Comparison of ENCODE assay signal across 28 mouse cellular contexts in genomic region chr13:28687838-28688237, GRCm38 (mm10).
DNase-seq lines count a peak whose midpoint lies in the region; ATAC-seq and TF ChIP-seq lines count a peak whose summit lies in the region.
"Had no signal": no experiment of that assay in that cellular context is flagged by ENCODE, and none has a peak within 500 bp of the region (broad histone marks: within the 10 kb centered on the region; RNA-seq: fewer than 3 reads in every experiment).

No protein-coding gene starts in this region.

- no peaks in the 10 kb centered on the region for H3K27me3 ChIP-seq in heart, embryonic 13.5 days (replicated peaks)
- H3K27me3 ChIP-seq in limb, embryonic 10.5 days (ENCODE audit: low read depth, poor library complexity, severe bottlenecking): no peaks in the 10 kb centered on the region
- H3K27me3 ChIP-seq in kidney, adult 2 months (replicated peaks; ENCODE audit: control insufficient read depth, insufficient read depth, low read length): no peaks in the 10 kb centered on the region
- H3K27me3 ChIP-seq: CH12.LX; forebrain, embryonic 13.5 days; hindbrain, embryonic 13.5 days; Patski had no signal

- no peak for ATAC-seq in heart, embryonic 13.5 days (ENCODE audit: extremely low read depth, insufficient number of reproducible peaks, low FRiP score, low TSS enrichment)
- peak; percentile 91 for ATAC-seq in megakaryocyte progenitor cell, adult 5-6 weeks (replicated peaks; ENCODE audit: poor library complexity)
- ATAC-seq: forebrain, embryonic 13.5 days; forebrain, embryonic 16.5 days; hindbrain, embryonic 16.5 days; Patski had no signal

- no peak overlapping the region for H3K4me3 ChIP-seq in heart, embryonic 13.5 days
- no peak overlapping the region for H3K4me3 ChIP-seq in limb, embryonic 10.5 days
- no peak overlapping the region for H3K4me3 ChIP-seq in kidney, adult 2 months (ENCODE audit: insufficient read depth, low read depth, low read length)
- H3K4me3 ChIP-seq: forebrain, embryonic 10.5 days; forebrain, embryonic 13.5 days; gastrocnemius, adult 2 months; heart, embryonic 10.5 days; hindbrain, embryonic 10.5 days; hindbrain, embryonic 13.5 days had no signal

- no peaks in the 10 kb centered on the region for H3K36me3 ChIP-seq in heart, embryonic 13.5 days
- no peaks in the 10 kb centered on the region for H3K36me3 ChIP-seq in limb, embryonic 10.5 days
- no peaks in the 10 kb centered on the region for H3K36me3 ChIP-seq in kidney, adult 2 months (ENCODE audit: control insufficient read depth, insufficient read depth, low read length)
- H3K36me3 ChIP-seq: forebrain, embryonic 10.5 days; G1E; heart, embryonic 10.5 days; hindbrain, embryonic 10.5 days; hindbrain, embryonic 13.5 days had no signal

- H3K27ac ChIP-seq in heart, embryonic 13.5 days (replicated peaks): 0 out of 2 replicates have a peak overlapping the region, but pooled peaks have one; percentile 5
- H3K27ac ChIP-seq in limb, embryonic 10.5 days: 0 out of 2 replicates have a peak overlapping the region, but pooled peaks have one; percentile 59
- H3K27ac ChIP-seq in kidney, adult 2 months (ENCODE audit: insufficient read depth, low read depth, low read length): no peak overlapping the region
- H3K27ac ChIP-seq: forebrain, embryonic 10.5 days; forebrain, embryonic 13.5 days; gastrocnemius, adult 2 months; heart, embryonic 10.5 days; hindbrain, embryonic 10.5 days; hindbrain, embryonic 13.5 days had no signal

- no peak for DNase-seq in heart, adult 8-10 months (ENCODE audit: low spot score)
- DNase-seq in testis, postnatal 10 days (ENCODE audit: low spot score): peak; percentile 8
- DNase-seq in testis, postnatal 14 days (ENCODE audit: low spot score): no peak
- DNase-seq in limb, embryonic 10.5 days (ENCODE audit: low spot score): no peak
- no peak for DNase-seq in kidney, adult 2 months
- DNase-seq in cerebellum, adult 11 months: no peak
- DNase-seq: adrenal gland, postnatal 10 days; adrenal gland, postnatal 36 days; B cell, adult 2 months; cerebellum, adult 11-12 months; cerebellum, adult 8-10 months; cerebellum, postnatal 10 days; cerebellum, postnatal 36 days; gastrocnemius, adult 2 months; gastrocnemius, postnatal 14 days; heart, adult 18-20 months had no signal

- peaks cover 23% of the 10 kb centered on the region for H3K4me1 ChIP-seq in heart, embryonic 13.5 days
- peaks cover 36% of the 10 kb centered on the region for H3K4me1 ChIP-seq in limb, embryonic 10.5 days
- H3K4me1 ChIP-seq in kidney, adult 2 months (ENCODE audit: control insufficient read depth, insufficient read depth, low read length): 0 out of 2 replicates have a peak, but pooled peaks cover 4% of the 10 kb centered on the region

- no peaks in the 10 kb centered on the region for H3K9me3 ChIP-seq in heart, embryonic 13.5 days
- no peaks in the 10 kb centered on the region for H3K9me3 ChIP-seq in limb, embryonic 10.5 days (replicated peaks)
- H3K9me3 ChIP-seq: forebrain, embryonic 10.5 days; forebrain, embryonic 13.5 days; G1E; heart, embryonic 10.5 days; hindbrain, embryonic 10.5 days; hindbrain, embryonic 13.5 days had no signal

- no peak overlapping the region for H3K9ac ChIP-seq in heart, embryonic 13.5 days
- H3K9ac ChIP-seq: forebrain, embryonic 13.5 days; hindbrain, embryonic 13.5 days had no signal

- 57% methylated on average over 1 of the region's 1 CpGs for WGBS in heart, embryonic 13.5 days
- 85% methylated on average over 1 of the region's 1 CpGs for WGBS in limb, embryonic 10.5 days
- 91% methylated on average over 1 of the region's 1 CpGs for WGBS in kidney, adult 2 months

- TF ChIP-seq CTCF in kidney, adult 2 months (conservative IDR thresholded peaks at IDR 0.05; ENCODE audit: insufficient read depth, insufficient read length, low read depth, low read length): no peak

- no peak for TF ChIP-seq POLR2A in kidney, adult 2 months (IDR thresholded peaks at IDR 0.05; ENCODE audit: low read depth, low read length)

- H3K4me2 ChIP-seq in heart, embryonic 13.5 days: no peak overlapping the region
- H3K4me2 ChIP-seq: forebrain, embryonic 13.5 days; hindbrain, embryonic 13.5 days had no signal
